Mouse (Mus musculus): ENCODE data around the gene Il25.

The Il25 gene

DNA sequence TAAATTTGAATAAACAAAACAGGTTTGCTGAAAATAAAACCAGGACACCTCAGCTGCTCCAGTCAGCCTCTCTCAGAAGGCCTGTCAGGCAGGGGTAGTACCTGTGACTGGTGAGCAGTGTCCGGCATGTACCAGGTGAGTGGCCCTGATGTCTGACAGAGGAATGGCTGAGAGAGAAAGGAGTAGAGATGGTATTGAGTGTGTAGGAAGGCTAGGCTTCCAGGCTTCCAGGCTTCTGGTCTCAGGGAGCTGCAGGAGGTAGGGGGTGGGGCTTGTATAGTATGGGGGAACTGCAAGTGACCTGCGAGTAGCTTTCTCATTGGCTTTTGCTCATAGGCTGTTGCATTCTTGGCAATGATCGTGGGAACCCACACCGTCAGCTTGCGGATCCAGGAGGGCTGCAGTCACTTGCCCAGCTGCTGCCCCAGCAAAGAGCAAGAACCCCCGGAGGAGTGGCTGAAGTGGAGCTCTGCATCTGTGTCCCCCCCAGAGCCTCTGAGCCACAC is at the start of gene Il25:
Gene Il25 (plus strand): TSS at position 51 of the 506 bp plus-strand sequence.
- DNase-seq (ENCODE audit: low spot score in 2 of 2): no peak

DNA sequence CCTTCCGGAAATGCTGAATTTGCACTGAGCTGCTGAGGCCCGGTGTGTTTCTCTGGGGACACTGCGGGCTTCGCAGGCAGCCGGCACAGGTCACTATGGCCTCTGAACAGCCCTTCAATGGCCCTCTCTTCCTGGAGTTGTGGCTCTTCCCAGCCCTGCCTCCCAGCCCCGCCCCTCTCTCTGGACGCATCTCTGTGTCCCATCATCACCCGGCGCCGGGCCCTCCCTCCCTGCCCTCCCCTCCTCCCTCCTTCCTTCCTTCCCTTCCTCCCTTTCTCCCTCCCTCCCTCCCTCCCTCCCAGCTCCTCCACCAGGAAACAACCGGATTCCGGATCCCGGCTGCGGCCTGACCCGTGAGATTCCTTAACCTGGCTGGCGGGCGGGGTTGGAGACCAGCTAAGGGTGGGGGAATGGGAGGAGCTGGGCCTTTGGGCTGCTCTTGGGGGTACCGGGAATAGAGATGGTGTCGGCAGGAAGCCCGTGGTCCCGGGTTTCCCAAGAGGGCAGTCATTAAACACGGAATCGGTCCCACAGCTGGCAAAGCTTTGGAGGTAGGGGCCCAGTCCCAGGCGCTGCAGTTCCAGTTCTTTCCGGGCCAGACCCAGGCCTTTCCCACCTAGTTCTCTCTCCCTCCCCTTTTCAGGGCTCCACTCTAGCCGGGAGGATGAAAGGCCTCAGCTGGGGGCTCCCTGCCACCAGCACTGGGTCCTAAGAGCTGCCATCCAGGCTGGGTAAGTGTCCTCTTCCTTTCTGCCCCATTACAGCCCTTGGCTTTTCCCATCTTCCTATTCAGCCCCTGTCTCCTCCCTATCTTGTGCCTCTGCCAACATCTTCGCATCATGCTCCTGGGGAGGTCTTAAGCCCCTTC is 49.1 kb upstream of the Il25 start, which contains the start of the genes Bcl2l2 and Gm20521:
Gene Bcl2l2 (plus strand): TSS at position 224 of the 868 bp plus-strand sequence.
Gene Gm20521 (plus strand): TSS at position 288 of the 868 bp plus-strand sequence.
- peak in 1 of 2 experiments; percentile 65 for DNase-seq (ENCODE audit: low spot score in 2 of 2)

DNA sequence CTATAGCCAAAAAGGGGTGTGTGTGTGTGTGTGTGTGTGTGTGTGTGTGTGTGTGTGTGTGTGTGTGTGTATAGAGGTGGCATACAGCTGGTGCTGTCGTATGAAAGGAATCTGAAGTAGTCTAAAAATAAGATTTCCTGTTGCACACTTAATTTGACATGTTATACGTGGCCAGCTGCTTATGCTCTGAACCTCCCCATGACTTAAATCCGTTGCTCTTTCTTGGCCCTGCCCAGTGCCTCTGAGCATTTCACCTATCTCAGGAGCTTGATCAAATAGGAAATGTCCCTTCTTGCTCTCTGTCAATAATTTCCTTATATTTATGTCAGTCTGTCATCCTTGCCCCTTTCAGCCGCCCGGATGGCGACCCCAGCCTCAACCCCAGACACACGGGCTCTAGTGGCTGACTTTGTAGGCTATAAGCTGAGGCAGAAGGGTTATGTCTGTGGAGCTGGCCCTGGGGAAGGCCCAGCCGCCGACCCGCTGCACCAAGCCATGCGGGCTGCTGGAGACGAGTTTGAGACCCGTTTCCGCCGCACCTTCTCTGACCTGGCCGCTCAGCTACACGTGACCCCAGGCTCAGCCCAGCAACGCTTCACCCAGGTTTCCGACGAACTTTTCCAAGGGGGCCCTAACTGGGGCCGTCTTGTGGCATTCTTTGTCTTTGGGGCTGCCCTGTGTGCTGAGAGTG is 48.3 kb upstream of the Il25 start:
- no peak for DNase-seq (ENCODE audit: low spot score in 2 of 2)

DNA sequence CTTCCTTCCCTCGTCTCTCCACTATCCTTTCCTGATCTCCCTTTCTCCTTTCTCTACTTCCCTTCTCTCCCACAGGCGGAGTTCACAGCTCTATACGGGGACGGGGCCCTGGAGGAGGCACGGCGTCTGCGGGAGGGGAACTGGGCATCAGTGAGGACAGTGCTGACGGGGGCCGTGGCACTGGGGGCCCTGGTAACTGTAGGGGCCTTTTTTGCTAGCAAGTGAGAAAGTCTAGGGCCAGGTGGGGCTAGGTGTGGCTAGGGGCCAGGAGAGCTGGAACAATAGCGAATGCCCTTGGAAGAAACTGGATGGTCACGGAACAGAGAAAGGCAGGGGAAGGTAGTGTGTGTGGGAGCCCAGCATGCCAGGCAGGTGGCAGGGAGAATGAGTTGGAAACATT is 47.2 kb upstream of the Il25 start:
- DNase-seq (ENCODE audit: low spot score in 2 of 2): no peak

DNA sequence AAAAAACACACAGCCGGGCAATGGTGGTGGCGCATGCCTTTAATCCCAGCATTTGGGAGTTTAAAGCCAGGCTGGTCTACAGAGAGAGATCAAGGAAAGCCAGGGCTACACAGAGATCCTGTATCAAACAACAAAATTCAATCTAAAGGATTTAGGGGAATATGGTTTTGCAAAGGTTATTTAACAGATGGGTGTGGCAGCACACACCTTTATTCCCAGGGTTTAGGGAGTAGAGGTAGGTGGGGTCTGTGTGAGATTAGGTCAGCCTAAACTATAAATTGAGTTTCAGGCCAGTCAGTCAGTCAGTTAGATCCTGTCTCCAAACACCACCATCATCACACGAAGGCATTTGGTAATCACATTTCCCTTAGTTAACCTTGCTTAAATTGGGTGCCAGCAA is 40.3 kb upstream of the Il25 start, which contains the start of gene Pabpn1:
Gene Pabpn1 (plus strand): TSS at position 301 of the 400 bp plus-strand sequence.
- no peak for DNase-seq (ENCODE audit: low spot score in 2 of 2)

DNA sequence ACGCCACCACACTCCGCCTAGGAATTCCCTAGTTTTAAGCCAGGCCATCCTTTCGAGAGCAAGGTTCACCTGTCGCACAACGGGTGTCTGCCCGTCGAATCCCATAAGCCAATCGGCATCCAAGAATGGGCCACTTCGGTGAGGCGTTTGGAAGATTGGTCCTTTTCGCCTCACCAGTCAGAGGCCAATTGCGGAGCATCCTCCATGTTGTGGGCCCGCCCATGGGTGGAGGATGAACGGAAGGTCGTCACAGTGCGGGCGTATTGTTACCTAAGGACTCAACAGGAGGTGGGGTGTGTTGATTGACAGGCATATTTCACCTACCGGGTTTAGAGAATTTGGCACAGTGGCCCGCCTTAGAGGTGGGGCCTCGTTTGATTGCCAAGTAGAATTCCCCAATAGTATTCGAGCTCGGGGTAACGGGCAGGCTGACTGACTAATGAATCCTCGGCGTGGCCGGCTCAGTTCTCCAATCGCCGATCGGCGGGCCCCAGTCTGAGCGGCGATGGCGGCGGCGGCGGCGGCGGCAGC is 38.8 kb upstream of the Il25 start:
- DNase-seq (ENCODE audit: low spot score in 2 of 2): peak; percentile 97 to 99

DNA sequence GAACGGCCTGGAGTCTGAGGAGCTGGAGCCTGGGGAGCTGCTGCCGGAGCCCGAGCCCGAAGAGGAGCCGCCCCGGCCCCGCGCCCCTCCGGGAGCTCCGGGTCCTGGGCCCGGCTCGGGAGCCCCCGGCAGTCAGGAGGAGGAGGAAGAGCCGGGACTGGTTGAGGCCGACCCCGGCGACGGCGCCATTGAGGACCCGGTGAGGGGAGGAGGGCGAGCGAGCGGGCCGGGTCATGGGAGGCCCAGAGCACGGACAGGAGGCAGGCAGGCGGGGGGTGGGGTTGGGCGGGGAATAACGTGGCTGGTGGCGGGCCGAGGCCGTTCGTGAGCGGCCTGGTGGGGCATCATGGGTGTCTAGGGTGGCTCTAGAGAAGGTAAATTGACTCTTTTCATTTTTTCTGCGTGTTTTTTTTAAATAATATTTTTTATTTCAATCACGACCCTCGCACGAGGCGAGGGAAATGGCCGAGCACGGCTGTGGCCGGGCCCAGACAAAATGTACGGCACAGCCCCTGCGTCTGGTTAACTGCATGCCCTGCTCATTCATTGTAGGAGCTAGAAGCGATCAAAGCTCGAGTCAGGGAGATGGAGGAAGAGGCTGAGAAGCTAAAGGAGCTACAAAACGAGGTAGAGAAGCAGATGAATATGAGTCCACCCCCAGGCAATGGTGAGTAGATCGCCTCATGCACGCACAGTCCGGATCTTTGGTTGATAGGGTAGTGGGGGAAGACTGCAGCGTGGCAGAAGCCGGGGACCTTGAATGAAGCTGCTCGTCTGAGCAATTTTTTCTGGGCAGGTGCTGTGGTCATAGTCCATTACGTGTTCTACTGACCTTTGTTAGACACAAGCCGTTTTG is 38.0 kb upstream of the Il25 start:
- peak; percentile 20 to 40 for DNase-seq (ENCODE audit: low spot score in 2 of 2)

DNA sequence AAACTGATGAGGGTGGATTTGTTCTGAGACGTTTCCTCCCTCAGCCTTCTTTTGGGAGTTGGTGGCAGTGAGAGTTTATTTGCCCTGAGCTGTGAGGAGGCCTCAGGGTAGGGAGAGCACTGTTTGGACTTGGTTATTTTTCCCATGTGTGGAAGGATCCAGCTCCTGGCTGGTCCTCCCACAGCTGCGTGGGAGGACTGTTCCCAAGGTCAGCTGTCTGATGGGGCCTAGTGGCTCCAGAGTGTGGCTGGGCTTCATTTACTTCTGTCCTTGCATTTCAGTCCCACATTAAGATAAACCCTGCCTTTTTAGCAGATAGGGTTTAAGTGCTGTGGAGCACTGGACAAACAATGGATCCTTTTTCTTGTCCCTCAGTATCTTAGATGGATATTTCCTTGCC is 35.0 kb upstream of the Il25 start:
- no peak for DNase-seq (ENCODE audit: low spot score in 2 of 2)

DNA sequence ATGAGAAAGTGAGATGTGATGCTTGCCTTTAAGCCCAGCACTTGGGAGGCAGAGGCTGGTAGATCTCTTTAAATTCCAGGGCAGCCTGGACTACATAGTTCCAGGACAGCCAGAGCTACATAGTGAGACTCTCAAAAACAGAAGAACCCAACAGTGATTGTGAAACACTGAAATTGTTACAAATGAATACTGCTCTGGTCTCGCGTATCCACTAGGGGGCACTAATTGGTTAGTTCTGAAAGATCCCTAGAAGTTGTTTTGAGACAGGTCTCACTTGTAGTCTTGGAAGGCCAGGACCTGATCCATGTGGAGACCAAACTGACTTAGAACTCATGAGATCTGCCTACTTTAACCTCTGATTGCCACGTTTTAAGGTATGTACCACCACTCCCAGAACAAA is 32.1 kb upstream of the Il25 start:
- DNase-seq (ENCODE audit: low spot score in 2 of 2): peak in 1 of 2 experiments; percentile 74

DNA sequence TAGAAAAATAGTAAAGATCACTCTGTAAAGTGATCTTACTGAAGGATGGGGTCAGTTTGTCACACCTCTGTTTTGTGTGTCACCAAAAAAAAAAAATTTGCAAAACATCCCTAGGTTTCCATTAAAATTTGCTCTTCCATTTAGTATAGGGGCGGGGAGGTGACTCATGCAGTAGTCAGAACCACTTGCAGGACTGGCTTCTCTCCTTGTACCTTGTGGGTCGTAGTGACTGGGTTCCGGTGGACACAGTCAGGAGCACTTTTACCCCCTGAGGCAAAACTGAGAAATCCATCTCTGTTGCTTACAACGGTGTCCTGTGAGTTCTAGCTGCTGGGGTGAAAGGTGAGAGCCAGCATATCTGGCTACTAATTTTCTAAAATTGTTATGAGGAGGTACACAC is 28.9 kb upstream of the Il25 start:
- DNase-seq (ENCODE audit: low spot score in 2 of 2): no peak

DNA sequence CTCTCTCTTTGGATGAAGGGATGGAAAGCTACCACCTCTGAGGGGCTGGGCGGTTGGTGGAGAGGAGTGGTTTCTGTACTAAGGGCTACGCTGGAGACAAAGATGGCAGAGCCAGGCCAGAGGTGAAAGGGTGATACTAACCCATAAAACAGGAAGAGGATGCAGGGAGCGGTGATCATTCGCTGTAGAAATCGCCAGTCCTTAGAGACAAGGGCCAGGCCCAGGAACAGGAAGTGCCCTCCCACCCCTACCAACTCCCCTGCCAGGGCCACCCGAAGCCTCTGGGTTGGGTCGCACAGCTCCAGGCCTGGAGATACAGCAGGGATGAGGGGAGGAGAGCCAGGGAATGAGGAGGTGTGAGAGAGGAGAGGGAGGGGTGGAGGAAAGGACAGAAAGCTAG is 23.8 kb upstream of the Il25 start:
- DNase-seq (ENCODE audit: low spot score in 2 of 2): no peak

DNA sequence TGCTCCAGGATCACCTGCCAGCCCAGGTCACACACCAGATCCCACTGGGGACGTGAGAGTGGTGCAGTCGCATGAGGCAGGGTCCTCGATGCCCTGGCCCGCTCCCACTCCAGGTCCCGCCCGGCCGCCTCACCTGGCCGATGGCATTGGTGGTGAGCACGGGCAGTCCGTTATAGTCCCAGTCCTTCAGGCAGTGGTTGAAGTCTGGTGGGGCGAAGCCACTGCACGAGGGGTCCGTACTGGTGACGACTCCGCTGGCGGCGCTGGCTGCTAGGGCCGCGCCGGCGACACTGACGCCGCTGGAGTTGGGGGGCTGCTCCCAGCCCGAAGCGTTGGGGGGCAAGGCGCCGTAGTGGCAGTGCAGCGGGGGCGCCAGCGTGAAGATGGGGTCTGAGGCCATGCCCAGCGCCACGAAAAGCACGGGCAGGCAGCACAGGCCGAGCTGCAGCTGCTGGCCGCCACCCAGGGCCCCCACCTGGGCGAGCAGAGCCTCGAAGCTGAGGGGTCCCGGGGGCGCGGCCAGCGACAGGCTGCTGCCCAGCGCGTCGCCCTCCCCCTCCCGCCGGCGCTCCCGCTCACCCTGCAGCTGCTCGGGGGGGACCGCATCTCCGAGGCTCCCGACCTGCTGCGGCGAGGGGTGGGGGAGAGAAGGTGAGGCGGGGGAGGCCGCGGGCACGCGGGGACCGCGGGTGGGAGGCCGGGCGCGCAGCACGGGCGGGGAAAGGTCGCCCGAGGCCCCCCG is 20.2 kb upstream of the Il25 start:
- DNase-seq (ENCODE audit: low spot score in 2 of 2): no peak

DNA sequence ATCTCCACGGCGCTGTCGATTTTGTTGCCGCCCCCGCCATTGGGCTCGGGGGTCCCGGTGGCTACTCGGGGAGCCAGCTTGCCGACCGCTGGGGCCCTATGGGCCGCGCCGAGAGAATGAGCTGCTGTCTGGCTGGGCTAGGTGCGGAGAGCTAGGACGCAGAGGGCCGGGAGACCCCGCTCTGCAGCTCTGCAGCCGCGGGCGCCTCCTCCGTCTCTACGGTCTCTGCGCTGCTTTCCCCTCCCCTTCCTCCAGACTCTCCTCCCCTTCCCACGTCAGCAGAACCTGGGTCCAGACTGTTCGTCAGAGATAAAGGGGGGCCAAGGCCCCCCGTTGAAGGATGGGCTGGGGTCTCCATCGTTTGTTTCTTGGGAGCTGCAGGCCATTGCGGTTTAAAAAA is 19.6 kb upstream of the Il25 start, which contains the start of gene Slc22a17:
Gene Slc22a17 (minus strand): TSS at position 247 of the 400 bp plus-strand sequence.
- DNase-seq (ENCODE audit: low spot score in 2 of 2): peak; percentile 74 to 77

DNA sequence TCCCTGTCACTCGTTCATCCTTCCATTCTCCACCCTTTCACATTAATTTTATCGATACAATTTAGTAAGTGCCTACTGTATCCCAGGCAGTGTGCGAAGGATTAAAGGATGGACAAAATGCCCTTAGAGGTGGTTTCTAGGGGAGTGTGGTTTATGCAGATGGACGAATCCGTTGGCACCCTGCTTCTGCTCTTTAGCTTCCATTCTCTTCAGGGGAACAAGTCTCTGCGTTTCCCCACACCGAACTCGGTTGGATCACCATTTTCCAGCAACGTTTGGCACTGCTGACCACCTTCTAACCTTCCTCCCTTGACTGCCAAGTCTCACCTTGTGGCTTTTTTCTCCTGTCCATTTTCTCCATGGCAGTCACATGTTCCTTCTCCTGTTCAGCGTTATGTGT is 19.2 kb upstream of the Il25 start:
- DNase-seq (ENCODE audit: low spot score in 2 of 2): no peak

DNA sequence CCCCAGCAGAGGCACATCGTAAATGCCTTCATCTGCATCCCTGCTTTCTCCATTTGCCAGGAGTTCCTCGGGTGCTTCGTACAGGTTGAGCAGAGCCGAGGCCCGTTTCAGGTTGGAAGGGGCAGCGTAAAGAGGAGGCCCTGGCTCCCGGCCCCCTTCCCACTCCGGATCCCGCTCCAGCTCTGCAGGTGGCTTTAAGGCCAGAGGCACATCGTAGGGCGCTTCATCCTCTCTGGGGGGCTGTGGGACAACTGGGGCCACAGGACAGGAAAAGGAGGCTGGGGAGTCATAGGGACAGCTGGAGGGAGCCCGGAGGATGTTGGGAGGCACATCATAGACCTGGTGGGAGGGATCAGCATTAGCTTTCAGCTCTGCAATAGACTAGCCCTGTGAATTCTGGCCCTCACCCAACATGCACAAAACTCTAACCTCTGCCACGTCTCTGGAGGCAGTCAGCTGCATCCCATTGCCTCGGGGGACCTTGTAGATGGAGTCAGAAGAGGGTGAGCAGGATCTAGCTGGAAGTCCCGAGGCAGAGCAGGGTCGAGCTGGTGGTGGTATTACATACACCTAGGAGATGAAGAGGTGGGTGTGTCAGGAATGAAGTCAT is 12.3 kb upstream of the Il25 start:
- no peak for DNase-seq (ENCODE audit: low spot score in 2 of 2)

DNA sequence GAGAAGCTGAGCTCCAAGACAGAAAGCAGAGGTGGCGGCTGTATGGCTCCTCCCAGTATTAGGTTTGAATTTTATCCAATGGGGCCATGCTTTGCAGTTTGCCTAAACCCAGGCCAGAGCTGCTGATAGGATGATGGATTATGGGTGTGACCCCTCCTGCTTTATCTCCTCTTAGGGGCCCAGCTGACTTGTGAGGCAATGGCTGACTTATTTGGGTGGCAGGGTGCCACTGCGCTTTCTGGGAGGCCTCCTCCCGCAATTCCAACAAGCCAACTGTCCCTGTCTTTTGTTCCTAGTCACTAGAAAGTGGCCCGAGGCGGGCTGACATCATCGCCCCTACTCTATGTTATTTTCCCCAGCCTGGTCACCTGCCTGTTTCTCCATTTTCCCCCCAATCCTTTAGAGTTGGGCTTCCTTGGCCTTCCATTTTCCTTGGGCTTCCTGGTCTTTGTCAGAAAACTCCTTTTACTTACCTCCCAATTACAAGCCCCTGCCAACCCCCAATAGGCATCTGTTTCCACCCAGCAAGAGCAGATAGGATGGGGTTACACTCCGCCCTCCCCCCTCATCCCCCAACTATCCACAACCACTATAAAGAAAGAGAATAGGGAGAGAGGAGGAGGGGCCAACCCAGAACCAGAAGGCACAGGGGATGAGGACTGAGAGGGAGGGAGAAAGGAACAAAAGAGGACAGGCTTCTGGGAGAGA is 7.7 kb upstream of the Il25 start:
- no peak for DNase-seq (ENCODE audit: low spot score in 2 of 2)

DNA sequence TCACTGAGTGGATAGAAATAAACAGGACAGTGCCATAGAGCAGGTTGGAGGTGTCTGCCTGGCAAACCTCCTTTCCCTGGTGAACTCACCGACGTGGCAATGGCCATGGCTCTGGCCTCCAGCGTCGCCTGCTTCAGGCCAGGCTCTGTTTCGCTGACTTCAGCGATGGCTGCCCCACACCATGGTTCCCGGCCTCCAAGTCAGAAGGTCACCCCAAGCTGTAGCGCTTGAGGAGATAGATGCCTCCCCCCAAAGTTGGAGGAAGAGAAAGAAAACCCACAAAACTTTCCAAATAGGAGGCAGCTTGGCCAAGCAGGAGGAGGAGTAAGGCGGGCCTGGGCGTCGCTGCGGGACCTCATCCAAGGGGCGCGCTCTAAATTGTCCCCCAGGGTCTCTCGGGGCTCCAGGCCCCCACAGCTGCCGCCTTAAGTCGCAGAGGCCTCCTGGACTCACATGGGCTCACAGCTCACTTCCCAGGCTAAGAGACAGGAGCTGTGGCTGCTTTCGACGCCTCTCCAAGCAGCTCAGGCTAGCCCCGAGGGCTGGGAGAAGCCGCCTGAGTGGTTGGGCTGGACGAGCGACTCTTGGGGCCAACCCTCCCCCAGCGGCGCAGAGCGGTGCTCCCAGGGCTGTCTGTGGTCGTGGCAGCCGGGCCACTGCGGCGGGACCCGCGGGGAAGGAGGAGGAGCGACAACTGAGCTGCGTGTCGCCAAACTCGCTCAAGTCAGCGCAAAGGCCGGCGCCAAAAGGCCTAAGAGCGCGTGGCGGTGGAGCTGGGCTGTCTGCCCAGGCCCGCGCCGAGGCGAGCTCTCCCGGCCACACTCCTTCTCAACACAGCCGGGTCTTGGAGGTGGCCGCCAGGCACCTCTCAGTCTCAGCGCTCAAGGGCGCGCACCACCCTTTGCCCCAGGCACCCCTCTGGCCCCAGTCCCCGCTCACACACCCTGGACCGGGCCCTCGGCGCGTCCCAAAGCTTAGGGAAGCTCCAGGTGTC is 6.8 kb upstream of the Il25 start, which contains the start of gene Efs:
Gene Efs (minus strand): TSS at position 778 of the 994 bp plus-strand sequence.
- DNase-seq (ENCODE audit: low spot score in 2 of 2): peak in 1 of 2 experiments; percentile 32
